ENCODE assay signal across 8 mouse cellular contexts in the genomic region with DNA sequence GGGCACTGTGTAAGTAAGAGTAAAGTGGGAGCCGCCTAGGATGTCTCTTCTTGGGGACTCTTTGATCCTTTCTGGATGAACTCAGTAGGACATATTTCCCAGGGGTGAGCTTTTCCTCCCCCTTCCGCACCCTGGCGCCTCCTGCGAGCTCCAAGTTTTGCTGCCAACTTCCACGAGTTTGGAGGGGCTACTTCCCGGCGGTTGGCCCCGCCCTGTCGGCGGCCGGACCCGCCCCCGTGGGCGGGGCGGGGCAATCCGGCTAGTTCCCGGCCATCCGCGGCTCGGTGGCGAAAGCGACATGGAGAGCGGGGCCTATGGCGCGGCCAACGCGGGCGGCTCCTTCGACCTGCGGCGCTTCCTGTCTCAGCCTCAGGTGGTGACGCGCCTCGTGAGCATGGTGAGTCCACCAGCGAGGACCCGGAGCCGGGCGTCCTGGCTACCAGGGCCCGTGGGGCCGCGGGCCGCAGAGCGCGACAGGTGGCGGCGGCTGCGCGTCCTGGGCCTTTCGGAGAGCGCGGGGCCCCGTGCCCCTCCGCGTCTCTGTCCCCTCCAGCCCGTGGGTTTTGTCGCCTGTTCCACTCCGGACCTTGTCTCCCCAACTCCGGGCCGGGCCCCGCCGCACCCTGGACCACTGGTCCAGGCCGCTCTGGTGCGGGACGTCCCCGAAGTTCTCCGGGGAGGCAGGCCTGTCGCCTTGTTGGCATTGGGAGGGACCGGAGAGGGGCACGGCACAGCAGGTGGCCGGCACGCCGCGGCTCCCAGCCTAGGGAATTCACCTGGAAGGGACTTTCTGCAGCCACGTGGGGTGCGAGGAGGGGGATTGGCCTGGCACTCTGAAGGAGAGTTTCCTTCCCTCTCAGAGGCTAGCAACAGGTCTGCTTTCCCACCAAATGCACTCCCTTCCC. TPM values are rescaled to one million over a fixed set of nuclear protein-coding genes. Genes with fewer than 3 reads are reported as not detected.
A peak's percentile ranks its signal among the peaks of the same experiment; 100 is the strongest.
DNase-seq lines count a peak whose midpoint lies in the region; ATAC-seq and TF ChIP-seq lines count a peak whose summit lies in the region.

A gene (plus strand): TSS at position 262 of the 905 bp plus-strand sequence.
A gene (plus strand): TSS at position 262 of the 905 bp plus-strand sequence.

- intact Hi-C loops in left cerebral cortex, adult 2 months (cut with DNase I) = no loop called here

- peak; percentile 27 for ATAC-seq in common myeloid progenitor, adult 5-6 weeks (replicated peaks; ENCODE audit: low read depth, poor library complexity, severe bottlenecking)
- peak; percentile 45 for ATAC-seq in granulocyte monocyte progenitor cell, adult 5-6 weeks (replicated peaks; ENCODE audit: poor library complexity, severe bottlenecking)
- ATAC-seq in intestine, embryonic 15.5 days = peak; percentile 83
- ATAC-seq in liver, embryonic 15.5 days (ENCODE audit: insufficient read depth) = peak; percentile 64

- WGBS in intestine, embryonic 15.5 days = under 1% methylated on average over 74 of the region's 75 CpGs
- WGBS in liver, embryonic 15.5 days (ENCODE audit: insufficient replicate concordance) = under 1% methylated on average over 75 of the region's 75 CpGs

- H3K27ac ChIP-seq in left cerebral cortex, adult 2 months = peak within 1 kb of the TSS; percentile 63
- H3K27ac ChIP-seq in intestine, embryonic 15.5 days = peak within 1 kb of the TSS; percentile 89
- peak within 1 kb of the TSS; percentile 91 for H3K27ac ChIP-seq in liver, embryonic 15.5 days (replicated peaks)

- H3K9ac ChIP-seq in intestine, embryonic 15.5 days = peak within 1 kb of the TSS; percentile 77
- peak within 1 kb of the TSS; percentile 93 for H3K9ac ChIP-seq in liver, embryonic 15.5 days

- H3K27me3 ChIP-seq in intestine, embryonic 15.5 days (replicated peaks) = no peaks in the 10 kb centered on the region
- H3K27me3 ChIP-seq in liver, embryonic 15.5 days = no peaks in the 10 kb centered on the region

- H3K4me1 ChIP-seq in intestine, embryonic 15.5 days (replicated peaks) = peaks cover 19% of the 10 kb centered on the region
- peaks cover 86% of the 10 kb centered on the region for H3K4me1 ChIP-seq in liver, embryonic 15.5 days (replicated peaks)

- H3K4me3 ChIP-seq in left cerebral cortex, adult 2 months = peak within 1 kb of the TSS; percentile 77
- peak within 1 kb of the TSS; percentile 82 for H3K4me3 ChIP-seq in intestine, embryonic 15.5 days (replicated peaks)
- H3K4me3 ChIP-seq in liver, embryonic 15.5 days (replicated peaks) = peak within 1 kb of the TSS; percentile 86

- no peak for TF ChIP-seq CTCF in left cerebral cortex, adult 2 months (IDR thresholded peaks at IDR 0.05)

- DNase-seq in left cerebral cortex, adult 2 months (ENCODE audit: extremely low spot score in 1 of 2, low spot score in 2 of 2) = peak; percentile 43 to 57
- no peak for DNase-seq in left cerebral cortex, adult 8-10 months (ENCODE audit: low spot score in 2 of 2)
- peak; percentile 50 to 62 for DNase-seq in natural killer cell, adult 2 months (ENCODE audit: low spot score in 2 of 2)
- peak; percentile 46 to 58 for DNase-seq in thymus, adult 18-20 months

- H3K9me3 ChIP-seq in intestine, embryonic 15.5 days = no peaks in the 10 kb centered on the region
- H3K9me3 ChIP-seq in liver, embryonic 15.5 days (replicated peaks) = no peaks in the 10 kb centered on the region

- peaks cover 25% of the 10 kb centered on the region for H3K36me3 ChIP-seq in intestine, embryonic 15.5 days
- H3K36me3 ChIP-seq in liver, embryonic 15.5 days (replicated peaks) = peaks cover 76% of the 10 kb centered on the region

- peak within 1 kb of the TSS; percentile 95 for H3K4me2 ChIP-seq in intestine, embryonic 15.5 days (replicated peaks)
- peak within 1 kb of the TSS; percentile 98 for H3K4me2 ChIP-seq in liver, embryonic 15.5 days

RNA-seq across cellular contexts. Expression of the first gene that starts in this region (rescaled TPM):
- total RNA-seq in left cerebral cortex, adult 2 months (2021) = 1 to 10 TPM; 2.3 to 4.6 TPM
- 1 to 10 TPM in 3 of 4 experiments, under 1 TPM in 1; 0.91 to 3.0 (median 1.8) TPM for total RNA-seq in left cerebral cortex, adult 8-10 months (2022)
- 2.5 and 3.1 TPM in 2 replicates for total RNA-seq in common myeloid progenitor, adult 5-6 weeks (2017)
- total RNA-seq in granulocyte monocyte progenitor cell, adult 5-6 weeks (2014; fragmentation: Nextera tagmentation) = 0.53 and 0.99 TPM in 2 replicates
- total RNA-seq in granulocyte monocyte progenitor cell, adult 5-6 weeks (2017) = 0.30 TPM in 1 of 2 replicates, not detected in the other
- polyA plus RNA-seq in intestine, embryonic 15.5 days (2015; fragmentation: Nextera tagmentation; extraction: Ambion mirVana) = 0.26 and 0.38 TPM in 2 replicates
- polyA plus RNA-seq in liver, embryonic 15.5 days (2015; fragmentation: Nextera tagmentation; extraction: Ambion mirVana) = 0.28 and 0.45 TPM in 2 replicates

RNA-seq across cellular contexts. Expression of the second gene that starts in this region (rescaled TPM):
- 10 to 100 TPM in 1 of 2 experiments, 1 to 10 TPM in 1; 8.7 to 11.1 TPM for total RNA-seq in left cerebral cortex, adult 2 months (2021)
- total RNA-seq in left cerebral cortex, adult 8-10 months (2022) = 10 to 100 TPM; 12.2 to 23.8 (median 17.1) TPM
- total RNA-seq in common myeloid progenitor, adult 5-6 weeks (2017) = 93.0 and 96.3 TPM in 2 replicates
- 225 and 281 TPM in 2 replicates for total RNA-seq in granulocyte monocyte progenitor cell, adult 5-6 weeks (2014; fragmentation: Nextera tagmentation)
- total RNA-seq in granulocyte monocyte progenitor cell, adult 5-6 weeks (2017) = 152 and 176 TPM in 2 replicates
- polyA plus RNA-seq in intestine, embryonic 15.5 days (2015; fragmentation: Nextera tagmentation; extraction: Ambion mirVana) = 135 and 151 TPM in 2 replicates
- 49.2 and 54.7 TPM in 2 replicates for polyA plus RNA-seq in liver, embryonic 15.5 days (2015; fragmentation: Nextera tagmentation; extraction: Ambion mirVana)

Comparison
In these comparisons a context has a peak if more than half of its experiments do, and no peak if none do; other contexts are left out.
1. DNase-seq: peak in left cerebral cortex, adult 2 months (2 of 2), natural killer cell, adult 2 months (2 of 2) and thymus, adult 18-20 months (2 of 2); none in left cerebral cortex, adult 8-10 months (0 of 2).
2. ATAC-seq: peak in every context shown above with its lines; median percentile 83 in intestine, embryonic 15.5 days; 64 in liver, embryonic 15.5 days; 45 in granulocyte monocyte progenitor cell, adult 5-6 weeks; 27 in common myeloid progenitor, adult 5-6 weeks.
3. Peak in every context shown above with its lines, with median percentiles within 50 percentile points of each other: H3K27ac ChIP-seq and H3K4me3 ChIP-seq.